Mouse (Mus musculus): ENCODE results near the gene Smco3.

- TF ChIP-seq CTCF (IDR thresholded peaks at IDR 0.05; ENCODE audit: low read depth, low read length) (no peak), POLR2A (IDR thresholded peaks at IDR 0.05; ENCODE audit: extremely low read depth, insufficient read depth, low read length) (no peak)
Measured at GRCm38 (mm10) chr6:136801274-136801673, 34.0 kb downstream of the Smco3 start.
